Mouse (Mus musculus) CH12.LX (cell line): ENCODE results near the gene Bcl2a1c. TPM values are rescaled to one million over a fixed set of nuclear protein-coding genes. Genes with fewer than 3 reads are reported as not detected.
A peak's percentile ranks its signal among the peaks of the same experiment; 100 is the strongest.
"Not testable (repeated sequence)": the region's sequence is repeated elsewhere in the genome, so short reads cannot be mapped to it uniquely, and the experiment has no call there.

Experiments
- DNase-seq: peaks from one replicate; pipeline ENCODE4 v3.0.0-alpha.2; 2013; ENCODE audit errors: extremely low read depth
- H3K27ac ChIP-seq: 2 replicates; pipeline ENCODE4 v1.5.1; 2012; ENCODE audit warnings: low read depth, mild to moderate bottlenecking, control low read depth, moderate library complexity; ENCODE audit not compliant: insufficient read depth
- H3K27me3 ChIP-seq: replicated peaks from 2 replicates; pipeline ENCODE3; 2012; ENCODE audit warnings: inconsistent platforms
- H3K36me3 ChIP-seq, 2 experiments: replicated peaks in 1 of 2; 2 replicates each; pipeline versions ENCODE3 to v1.6.1; 2012; ENCODE audit warnings: inconsistent platforms in 1 of 2, low read length in 1 of 2, mild to moderate bottlenecking in 1 of 2, mixed read lengths in 1 of 2, moderate library complexity in 1 of 2; ENCODE audit not compliant: control insufficient read depth in 1 of 2, insufficient read depth in 1 of 2
- H3K4me1 ChIP-seq, 2 experiments: 2 replicates each; pipeline ENCODE4 v1.6.1; 2012; ENCODE audit warnings: inconsistent platforms in 1 of 2, moderate library complexity in 1 of 2; ENCODE audit not compliant: insufficient read depth in 2 of 2, control insufficient read depth in 1 of 2
- H3K4me2 ChIP-seq: 2 replicates; pipeline ENCODE4 v1.6.1; 2012; ENCODE audit warnings: low read depth, mild to moderate bottlenecking, control low read depth; ENCODE audit not compliant: poor library complexity, insufficient read depth, severe bottlenecking
- H3K4me3 ChIP-seq, 3 experiments: fragments of 150-350 bp in 1 of 3; sonication (generic) in 1 of 3; replicated peaks in 1 of 3; 2 replicates each; pipeline versions ENCODE3 to v1.5.1; 2011 to 2012; ENCODE audit warnings: low read depth in 2 of 3, low read length in 2 of 3, mild to moderate bottlenecking in 2 of 3, moderate library complexity in 2 of 3, control low read depth in 1 of 3, improper control_type of control experiment in 1 of 3, inconsistent platforms in 1 of 3, mixed read lengths in 1 of 3; ENCODE audit not compliant: poor library complexity in 1 of 3
- H3K79me2 ChIP-seq: replicated peaks from 2 replicates; pipeline ENCODE4 v1.6.1; 2012; ENCODE audit warnings: mild to moderate bottlenecking, moderate library complexity; ENCODE audit not compliant: control insufficient read depth, poor library complexity, insufficient read depth, severe bottlenecking; ENCODE audit errors: extremely low read depth
- H3K9ac ChIP-seq: 2 replicates; pipeline ENCODE4 v1.6.1; 2012; ENCODE audit warnings: low read depth, mild to moderate bottlenecking, control low read depth, moderate library complexity; ENCODE audit not compliant: insufficient read depth
- H3K9me3 ChIP-seq: replicated peaks from 2 replicates; pipeline ENCODE3; 2012; ENCODE audit warnings: low read length, inconsistent platforms, mixed read lengths
- BHLHE40 ChIP-seq: IDR thresholded peaks from 2 replicates; pipeline ENCODE4 v1.6.1; 2011; ENCODE audit warnings: mild to moderate bottlenecking, low read depth, low read length, improper control_type of control experiment
- CHD1 ChIP-seq: IDR thresholded peaks from 2 replicates; pipeline ENCODE4 v1.6.1; 2012; ENCODE audit warnings: low read depth, low read length, improper control_type of control experiment, inconsistent platforms
- CHD2 ChIP-seq: IDR thresholded peaks from 2 replicates; pipeline ENCODE4 v1.6.1; 2011; ENCODE audit warnings: low read length, improper control_type of control experiment
- CTCF ChIP-seq, 2 experiments: IDR thresholded peaks in 1 of 2; conservative IDR thresholded peaks in 1 of 2; 2 replicates each; pipeline ENCODE4 v1.5.1; 2011 to 2012; ENCODE audit warnings: low read depth in 2 of 2, low read length in 2 of 2, improper control_type of control experiment in 1 of 2, inconsistent platforms in 1 of 2, mild to moderate bottlenecking in 1 of 2, moderate library complexity in 1 of 2
- E2F4 ChIP-seq: IDR thresholded peaks from 2 replicates; pipeline ENCODE4 v1.6.1; 2011; ENCODE audit warnings: low read depth, low read length, improper control_type of control experiment; ENCODE audit not compliant: insufficient replicate concordance
- ELF1 ChIP-seq: IDR thresholded peaks from 2 replicates; pipeline ENCODE4 v1.6.1; 2014; ENCODE audit warnings: low read depth, mild to moderate bottlenecking, inconsistent platforms, low read length, improper control_type of control experiment
- ETS1 ChIP-seq: conservative IDR thresholded peaks from 2 replicates; pipeline ENCODE4 v1.6.1; 2012; ENCODE audit warnings: low read depth, mild to moderate bottlenecking, inconsistent platforms, low read length, improper control_type of control experiment, moderate library complexity
- GABPA ChIP-seq: IDR thresholded peaks from 2 replicates; pipeline ENCODE4 v1.6.1; 2012; ENCODE audit warnings: low read depth, low read length, improper control_type of control experiment, inconsistent platforms; ENCODE audit not compliant: insufficient replicate concordance
- HCFC1 ChIP-seq: IDR thresholded peaks from 2 replicates; pipeline ENCODE4 v1.6.1; 2012; ENCODE audit warnings: low read depth, mild to moderate bottlenecking, inconsistent platforms, low read length, improper control_type of control experiment
- JUN ChIP-seq: IDR thresholded peaks from 2 replicates; pipeline ENCODE4 v1.6.1; 2011; ENCODE audit warnings: low read depth, mild to moderate bottlenecking, low read length, improper control_type of control experiment, moderate library complexity; ENCODE audit not compliant: insufficient read depth
- MAFK ChIP-seq: IDR thresholded peaks from 2 replicates; pipeline ENCODE4 v1.6.1; 2011; ENCODE audit warnings: low read length, improper control_type of control experiment; ENCODE audit not compliant: insufficient replicate concordance
- MAZ ChIP-seq: IDR thresholded peaks from 2 replicates; pipeline ENCODE4 v1.6.1; 2012; ENCODE audit warnings: low read depth, mild to moderate bottlenecking, inconsistent platforms, low read length, improper control_type of control experiment, moderate library complexity
- MXI1 ChIP-seq: IDR thresholded peaks from 2 replicates; pipeline ENCODE4 v1.6.1; 2011; ENCODE audit warnings: mild to moderate bottlenecking, low read depth, low read length, improper control_type of control experiment
- MYC ChIP-seq: IDR thresholded peaks from 2 replicates; pipeline ENCODE4 v1.6.1; 2011; ENCODE audit warnings: low read depth, mild to moderate bottlenecking, improper control_type of control experiment, low read length
- NELFE ChIP-seq: IDR thresholded peaks from 2 replicates; pipeline ENCODE4 v1.6.1; 2011; ENCODE audit warnings: low read depth, low read length, improper control_type of control experiment
- NRF1 ChIP-seq: IDR thresholded peaks from 2 replicates; pipeline ENCODE4 v1.6.1; 2014; ENCODE audit warnings: low read depth, mild to moderate bottlenecking, inconsistent platforms, low read length, improper control_type of control experiment, moderate library complexity
- PAX5 ChIP-seq: IDR thresholded peaks from 2 replicates; pipeline ENCODE4 v1.6.1; 2012; ENCODE audit warnings: low read length, inconsistent platforms, mixed read lengths
- POLR2A ChIP-seq: IDR thresholded peaks from 2 replicates; pipeline ENCODE4 v1.6.1; 2011; ENCODE audit warnings: low read depth, mild to moderate bottlenecking, improper control_type of control experiment, low read length
- POLR2AphosphoS2 ChIP-seq: IDR thresholded peaks from 2 replicates; pipeline ENCODE4 v1.6.1; 2011; ENCODE audit warnings: low read depth, low read length, improper control_type of control experiment
- RAD21 ChIP-seq: IDR thresholded peaks from 2 replicates; pipeline ENCODE4 v1.6.1; 2011; ENCODE audit warnings: low read depth, mild to moderate bottlenecking, low read length, improper control_type of control experiment, moderate library complexity
- RCOR1 ChIP-seq: conservative IDR thresholded peaks from 2 replicates; pipeline ENCODE4 v1.6.1; 2012; ENCODE audit warnings: low read depth, mild to moderate bottlenecking, inconsistent platforms, low read length, improper control_type of control experiment
- SIN3A ChIP-seq: IDR thresholded peaks from 2 replicates; pipeline ENCODE4 v1.6.1; 2012; ENCODE audit warnings: low read length, improper control_type of control experiment, inconsistent platforms
- TCF12 ChIP-seq: IDR thresholded peaks from 2 replicates; pipeline ENCODE4 v1.6.1; 2014; ENCODE audit warnings: low read depth, mild to moderate bottlenecking, inconsistent platforms, low read length, improper control_type of control experiment
- UBTF ChIP-seq: IDR thresholded peaks from 2 replicates; pipeline ENCODE4 v1.6.1; 2012; ENCODE audit warnings: low read depth, mild to moderate bottlenecking, inconsistent platforms, low read length, improper control_type of control experiment, moderate library complexity
- USF2 ChIP-seq: conservative IDR thresholded peaks from 2 replicates; pipeline ENCODE4 v1.6.1; 2011; ENCODE audit warnings: low read depth, low read length, improper control_type of control experiment
- ZC3H11A ChIP-seq: IDR thresholded peaks from 2 replicates; pipeline ENCODE4 v1.6.1; 2012; ENCODE audit warnings: low read depth, mild to moderate bottlenecking, inconsistent platforms, low read length, improper control_type of control experiment
- ZKSCAN1 ChIP-seq: IDR thresholded peaks from 2 replicates; pipeline ENCODE4 v1.6.1; 2012; ENCODE audit warnings: low read depth, inconsistent platforms, low read length, improper control_type of control experiment, borderline replicate concordance
- dilution Hi-C: fragments of 300-500 bp; cut with MboI; formaldehyde crosslinking; loops from 2 replicates; pipeline ENCODE4 v1.14.3; 2020; ENCODE audit warnings: low sequenced_read_pairs; ENCODE audit not compliant: extremely low pct_unique_long_range_greater_than_20kb, extremely low pct_ligation_motif_present
- in situ Hi-C: fragments of 300-500 bp; cut with MboI; formaldehyde crosslinking; loops from 3 replicates; pipeline ENCODE4 v1.14.3; 2019; ENCODE audit warnings: low sequenced_read_pairs, low pct_ligation_motif_present, low pct_unique_long_range_greater_than_20kb, mixed read lengths
- polyA plus RNA-seq: library from polyadenylated mRNA; unstranded; fragments of >175 nt; gene quantifications from 2 replicates; pipeline ENCODE4 v1.2.1, GENCODE M21; 2012; ENCODE audit warnings: low read depth; ENCODE audit not compliant: insufficient read length
- total RNA-seq, 2 experiments: library from RNA; depleted of rRNA; stranded (reverse); fragments of 300-350 nt in 1 of 2; fragments of >200 nt in 1 of 2; gene quantifications; 2 replicates each; pipeline ENCODE4 v1.2.3; 2012 to 2014

The Bcl2a1c gene
- total and polyA plus RNA-seq, 3 experiments = 1.4 to 8.2 TPM; not detected in 1

DNA sequence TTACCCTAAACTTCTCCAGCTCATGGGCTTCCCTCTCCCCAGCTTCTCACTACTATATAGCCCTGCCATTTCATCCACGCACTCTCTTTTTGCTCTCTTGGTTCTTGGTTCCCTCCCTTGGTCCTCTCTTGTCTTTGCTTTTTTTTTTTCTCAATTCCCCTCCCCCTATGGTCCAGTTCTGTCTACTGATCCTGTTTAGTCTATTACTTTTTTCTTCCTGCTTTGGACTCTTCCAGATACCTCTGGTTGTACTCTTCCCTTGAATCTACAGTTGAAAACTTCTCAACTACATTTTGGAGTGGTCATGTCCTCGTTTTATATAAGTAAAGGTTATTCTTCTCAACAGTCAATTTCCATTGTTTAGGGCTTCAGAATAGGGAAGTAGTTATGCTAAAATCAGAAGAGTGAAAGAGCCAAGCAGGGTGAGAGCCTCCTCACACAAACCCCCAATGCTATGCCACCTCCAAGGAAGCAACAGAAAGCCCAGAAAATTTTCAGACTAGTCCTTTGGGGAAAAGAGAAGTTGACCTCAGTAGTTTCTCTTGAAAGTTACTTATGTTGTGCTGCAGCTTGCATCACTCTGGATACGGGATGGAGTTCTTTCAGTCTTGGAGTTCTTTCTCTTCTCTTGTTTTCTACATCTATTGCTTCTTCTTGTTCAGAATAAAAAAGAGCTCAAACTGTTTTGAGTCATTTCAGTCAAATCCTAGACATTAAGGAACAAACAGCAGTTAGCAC, 3.8 kb upstream of the Bcl2a1c start (continued):
- TF ChIP-seq CHD1 (no peak), MXI1 (0 out of 2 replicates have a peak, but pooled peaks have one; percentile 24)

GRCm38 (mm10) chr9:114328332-114328731, 1.6 kb upstream of the Bcl2a1c start:
- H3K9ac ChIP-seq, H3K4me2 ChIP-seq, H3K27me3 ChIP-seq, dilution Hi-C loops, H3K27ac ChIP-seq, H3K79me2 ChIP-seq, DNase-seq, H3K36me3 ChIP-seq, H3K9me3 ChIP-seq, in situ Hi-C loops, H3K4me3 ChIP-seq: not testable (repeated sequence)
- H3K4me1 ChIP-seq = peaks cover 10 to 22% of the 10 kb centered on the region in 2 experiments; a peak in 2 of 4 replicates

DNA sequence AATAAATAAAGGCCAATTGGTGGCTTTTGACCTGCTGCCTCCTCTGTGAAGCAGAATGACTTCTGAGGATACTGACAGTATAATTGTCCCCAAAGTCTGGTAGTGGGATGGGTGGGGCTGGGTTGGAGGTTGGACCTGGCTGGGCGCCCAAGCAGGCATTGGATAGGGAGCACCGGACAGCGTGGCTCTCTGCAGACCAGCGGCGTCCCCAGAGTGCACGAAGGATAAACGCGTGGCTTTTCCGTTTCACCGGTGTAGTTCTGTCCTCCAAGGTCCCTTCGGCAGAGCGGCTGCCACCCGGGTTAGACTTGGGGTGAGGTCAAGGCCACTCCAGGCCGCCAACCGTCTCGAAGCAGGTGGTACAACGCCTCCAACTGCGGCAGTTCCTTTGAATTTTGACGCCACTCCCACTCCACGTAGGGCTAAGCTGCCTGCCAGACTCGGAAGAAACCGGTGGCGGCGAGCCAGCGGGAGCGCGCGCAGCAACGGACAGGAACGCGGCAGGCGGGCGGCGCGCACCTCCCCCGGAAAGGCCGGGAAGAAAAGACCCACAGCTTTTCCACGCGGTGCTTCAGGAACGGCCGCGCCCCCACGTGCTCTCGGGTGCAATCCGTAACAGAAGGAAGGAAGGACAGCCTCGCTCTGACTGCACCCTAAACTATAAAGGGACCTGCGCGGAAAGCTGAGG, 38.0 kb downstream of the Bcl2a1c start:
- peaks cover 0 to 4% of the 10 kb centered on the region in 2 experiments; a peak in 2 of 4 replicates for H3K4me1 ChIP-seq
- dilution Hi-C loops = no loop called here
- H3K9me3 ChIP-seq = no peaks in the 10 kb centered on the region
- in situ Hi-C loops = no loop called here
- no peaks in the 10 kb centered on the region for H3K27me3 ChIP-seq
- no peak for DNase-seq
- H3K4me3 ChIP-seq = peak overlapping the region; percentile 6 to 61 (median 39)
- H3K9ac ChIP-seq = peak overlapping the region; percentile 70
- peak overlapping the region; percentile 41 for H3K4me2 ChIP-seq
- peak overlapping the region; percentile 12; the same call in 1 of the 2 replicates for H3K27ac ChIP-seq
- peaks cover 0 to 8% of the 10 kb centered on the region in 2 experiments for H3K36me3 ChIP-seq
- H3K79me2 ChIP-seq = peaks cover 3% of the 10 kb centered on the region
- no peak for TF ChIP-seq USF2
- TF ChIP-seq POLR2AphosphoS2 = no peak
- no peak for TF ChIP-seq CTCF (conservative IDR thresholded peaks at IDR 0.05 in 1 of 2, IDR thresholded peaks at IDR 0.05 in 1 of 2; ENCODE audit: low read depth in 2 of 2, low read length in 2 of 2)
- no peak for TF ChIP-seq ZC3H11A
- 0 out of 2 replicates have a peak, but pooled peaks have one; percentile 14 for TF ChIP-seq BHLHE40
- TF ChIP-seq E2F4 = no peak
- no peak for TF ChIP-seq ETS1
- TF ChIP-seq MAFK = no peak
- TF ChIP-seq CHD1 = no peak
- TF ChIP-seq UBTF = no peak; the same call in 1 of the 2 replicates
- no peak for TF ChIP-seq MAZ
- no peak for TF ChIP-seq GABPA
- TF ChIP-seq RAD21 = no peak
- TF ChIP-seq NELFE = peak; percentile 35; the same call in 1 of the 2 replicates
- TF ChIP-seq PAX5 = no peak
- no peak for TF ChIP-seq TCF12
- no peak for TF ChIP-seq CHD2
- TF ChIP-seq RCOR1 = no peak
- TF ChIP-seq NRF1 = peak; percentile 43
- peak; percentile 25; the same call in 1 of the 2 replicates for TF ChIP-seq SIN3A
- TF ChIP-seq MYC = peak; percentile 70; the same call in 1 of the 2 replicates
- TF ChIP-seq HCFC1 = no peak
- 0 out of 2 replicates have a peak, but pooled peaks have one; percentile 29 for TF ChIP-seq ELF1
- TF ChIP-seq ZKSCAN1 = no peak
- TF ChIP-seq POLR2A = peak; percentile 68
- no peak for TF ChIP-seq JUN
- TF ChIP-seq MXI1 = peak; percentile 83
